Mouse (Mus musculus) neural tube, embryonic 14.5 days (tissue): ENCODE measurements around the gene Psmg1. TPM values are rescaled to one million over a fixed set of nuclear protein-coding genes. Genes with fewer than 3 reads are reported as not detected.

Source experiments
- ATAC-seq: fragments of 200-750 bp; cut with Nextera tagmentation; 2 replicates; pipeline ENCODE4 v1.8.0; 2017; ENCODE audit warnings: low read depth, mild to moderate bottlenecking, moderate TSS enrichment, moderate library complexity
- H3K27ac ChIP-seq: fragments of 300-500 bp; sonication (generic); 2 replicates; pipeline ENCODE4 v1.5.1; 2014; ENCODE audit warnings: low read depth, mild to moderate bottlenecking, control low read depth, low read length, moderate library complexity, mixed read lengths
- H3K27me3 ChIP-seq: fragments of 300-500 bp; sonication (generic); 2 replicates; pipeline ENCODE4 v1.6.1; 2014; ENCODE audit warnings: low read length; ENCODE audit not compliant: control insufficient read depth, insufficient read depth
- H3K36me3 ChIP-seq: fragments of 300-500 bp; sonication (generic); 2 replicates; pipeline ENCODE4 v1.6.1; 2014; ENCODE audit warnings: low read length, mixed read lengths; ENCODE audit not compliant: control insufficient read depth, insufficient read depth
- H3K4me1 ChIP-seq: fragments of 300-500 bp; sonication (generic); 2 replicates; pipeline ENCODE4 v1.6.1; 2014; ENCODE audit warnings: low read length; ENCODE audit not compliant: control insufficient read depth, insufficient read depth
- H3K4me2 ChIP-seq: fragments of 300-500 bp; sonication (generic); 2 replicates; pipeline ENCODE4 v1.6.1; 2014; ENCODE audit warnings: mild to moderate bottlenecking, low read depth, low read length, control low read depth
- H3K4me3 ChIP-seq: fragments of 300-500 bp; sonication (generic); 2 replicates; pipeline ENCODE4 v1.5.1; 2014; ENCODE audit warnings: low read depth, low read length, control low read depth, mixed read lengths
- H3K9ac ChIP-seq: fragments of 300-500 bp; sonication (generic); replicated peaks from 2 replicates; pipeline ENCODE4 v1.6.1; 2014; ENCODE audit warnings: low read depth, mild to moderate bottlenecking, control low read depth, low read length, mixed read lengths
- H3K9me3 ChIP-seq: fragments of 300-500 bp; sonication (generic); 2 replicates; pipeline ENCODE4 v1.6.1; 2016; ENCODE audit warnings: low read length; ENCODE audit not compliant: control insufficient read depth
- WGBS: fragments of 180-500 bp; shearing (Covaris S2); extraction: QIAGEN DNeasy Blood & Tissue Kit; methylation state at CpG from one replicate; pipeline ENCODE4 v1.1.7; 2014; 5-methylcytosine and 5-hydroxymethylcytosine counted together
- microRNA-seq: library from miRNA; unstranded; fragments of <30 nt; microRNA quantifications from one replicate; pipeline ENCODE4, GENCODE M21; 2016
- polyA plus RNA-seq: library from polyadenylated mRNA; unstranded; fragments of >200 nt; fragmentation: Nextera tagmentation; extraction: Ambion mirVana; gene quantifications from 2 replicates; pipeline ENCODE4 v1.2.1, GENCODE M21; 2014

Gene Psmg1
- polyA plus RNA-seq, 1 experiment from 2014 or later, result 64.6 TPM

DNA sequence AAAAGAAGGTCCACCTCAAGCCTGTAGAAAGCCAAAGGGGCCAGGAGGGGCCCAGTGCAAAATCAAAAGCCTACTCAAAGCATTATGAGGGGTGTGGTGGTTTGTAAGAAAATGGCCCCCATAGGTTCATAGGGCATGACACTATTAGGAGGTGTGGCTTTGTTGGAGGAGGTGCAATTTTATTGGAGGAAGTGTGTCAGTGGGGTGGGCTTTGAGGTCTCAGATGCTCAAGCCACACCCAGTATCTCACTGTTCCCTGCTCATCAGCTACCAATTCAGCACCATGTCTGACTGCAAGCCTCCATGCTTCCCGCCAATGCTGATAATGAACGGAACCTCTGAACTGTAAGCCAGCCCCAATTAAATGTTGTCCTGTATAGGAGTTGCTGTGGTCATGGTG, 39.3 kb downstream of the Psmg1 start:
- WGBS, result 100% methylated on average over 2 of the region's 2 CpGs
- Histone ChIP-seq H3K9me3 (no peaks in the 10 kb centered on the region), H3K4me3 (no peak overlapping the region), H3K4me2 (no peak overlapping the region), H3K9ac (no peak overlapping the region), H3K27me3 (no peaks in the 10 kb centered on the region), H3K36me3 (no peaks in the 10 kb centered on the region), H3K4me1 (no peaks in the 10 kb centered on the region), H3K27ac (no peak overlapping the region)
- ATAC-seq, result no peak

GRCm38 (mm10) chr16:95945389-95946311, 45.1 kb downstream of the Psmg1 start:
- H3K27me3 ChIP-seq, result no peaks in the 10 kb centered on the region
- no peaks in the 10 kb centered on the region for H3K4me1 ChIP-seq
- no peak overlapping the region for H3K9ac ChIP-seq
- H3K4me2 ChIP-seq, result no peak overlapping the region
- ATAC-seq, result peak; percentile 51
- H3K36me3 ChIP-seq, result no peaks in the 10 kb centered on the region
- WGBS, result 32% methylated on average over 20 of the region's 20 CpGs
- H3K27ac ChIP-seq, result no peak overlapping the region
- H3K4me3 ChIP-seq, result no peak overlapping the region
- H3K9me3 ChIP-seq, result no peaks in the 10 kb centered on the region

DNA sequence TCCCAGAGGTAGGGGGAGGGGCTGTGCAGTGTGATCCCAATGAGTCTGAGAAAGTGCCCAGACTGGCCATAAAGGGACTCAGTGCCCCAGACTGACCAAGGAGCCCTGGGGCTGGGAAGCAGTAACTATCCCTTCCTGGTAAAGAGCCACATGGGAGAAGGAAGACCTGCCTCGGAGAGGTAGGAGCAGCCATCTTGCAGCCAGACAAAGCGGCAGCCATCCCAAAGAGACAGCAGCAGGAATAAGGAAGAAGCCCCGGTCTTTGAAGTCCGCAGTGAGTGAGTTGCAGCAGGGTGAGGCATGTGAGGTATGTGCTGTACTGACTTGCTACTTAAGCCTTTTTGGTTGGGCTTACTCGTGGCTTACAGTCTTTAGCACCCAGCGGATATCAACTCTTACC, 47.6 kb downstream of the Psmg1 start:
- H3K9ac ChIP-seq, result no peak overlapping the region
- no peaks in the 10 kb centered on the region for H3K9me3 ChIP-seq
- 85% methylated on average over 6 of the region's 6 CpGs for WGBS
- no peak overlapping the region for H3K4me2 ChIP-seq
- ATAC-seq, result no peak
- H3K36me3 ChIP-seq, result no peaks in the 10 kb centered on the region
- no peaks in the 10 kb centered on the region for H3K4me1 ChIP-seq
- no peak overlapping the region for H3K4me3 ChIP-seq
- no peaks in the 10 kb centered on the region for H3K27me3 ChIP-seq
- no peak overlapping the region for H3K27ac ChIP-seq

GRCm38 (mm10) chr16:95941575-95941974, 49.2 kb downstream of the Psmg1 start:
- no peak for ATAC-seq
- no peak overlapping the region for H3K4me3 ChIP-seq
- H3K27me3 ChIP-seq, result no peaks in the 10 kb centered on the region
- WGBS, result 89% methylated on average over 5 of the region's 5 CpGs
- no peak overlapping the region for H3K27ac ChIP-seq
- H3K4me1 ChIP-seq, result no peaks in the 10 kb centered on the region
- H3K4me2 ChIP-seq, result no peak overlapping the region
- H3K9ac ChIP-seq, result no peak overlapping the region
- no peaks in the 10 kb centered on the region; the same call in 1 of the 2 replicates for H3K9me3 ChIP-seq
- no peaks in the 10 kb centered on the region for H3K36me3 ChIP-seq

DNA sequence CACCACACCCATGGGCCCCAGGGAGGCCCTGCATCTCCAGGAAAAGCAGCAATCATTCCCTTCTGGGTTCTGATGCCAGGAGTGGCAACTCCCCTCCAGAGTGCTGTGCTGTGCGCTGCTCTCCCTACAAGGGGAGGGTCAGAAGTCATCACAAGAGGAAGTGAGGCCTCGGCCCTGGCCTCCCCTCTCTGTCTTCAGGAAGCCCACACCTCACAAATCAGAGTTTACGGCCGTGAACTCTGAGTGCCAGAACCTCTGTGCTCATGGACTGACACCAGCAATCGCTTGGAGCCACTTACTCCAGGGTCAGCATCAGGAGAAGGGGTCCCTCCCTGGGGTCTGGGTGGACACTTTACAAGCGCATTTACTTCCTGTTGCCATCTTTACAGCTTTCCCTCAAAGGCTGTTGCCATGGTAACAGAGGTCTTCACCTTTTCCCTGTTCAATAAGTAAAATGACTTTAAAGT, 55.2 kb downstream of the Psmg1 start:
- no peak for ATAC-seq
- Histone ChIP-seq H3K9ac (no peak overlapping the region), H3K27me3 (no peaks in the 10 kb centered on the region), H3K4me1 (no peaks in the 10 kb centered on the region), H3K4me3 (no peak overlapping the region), H3K36me3 (no peaks in the 10 kb centered on the region), H3K27ac (no peak overlapping the region), H3K4me2 (no peak overlapping the region), H3K9me3 (no peaks in the 10 kb centered on the region; the same call in 1 of the 2 replicates)
- 19% methylated on average over 6 of the region's 6 CpGs for WGBS

DNA sequence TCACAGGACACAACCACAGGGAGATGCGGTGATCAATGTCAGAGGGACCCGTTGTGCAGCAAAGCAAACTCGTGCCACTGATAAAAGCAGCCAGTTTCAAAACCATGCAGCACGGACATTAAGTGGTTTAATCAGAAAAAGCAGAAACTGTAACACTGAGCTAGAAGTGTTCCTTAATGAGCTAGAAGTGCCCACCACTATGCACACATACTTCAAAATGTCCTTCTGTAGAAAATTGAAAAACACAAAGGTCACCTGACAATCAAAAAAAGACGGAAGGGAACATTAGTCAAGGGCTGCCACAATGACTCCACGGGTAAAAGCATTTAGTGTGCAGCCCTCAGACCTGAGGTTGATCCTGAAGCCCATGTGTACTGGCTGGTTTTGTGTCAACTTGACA, 57.9 kb downstream of the Psmg1 start:
- 80% methylated on average over 6 of the region's 6 CpGs for WGBS
- no peaks in the 10 kb centered on the region; the same call in 1 of the 2 replicates for H3K9me3 ChIP-seq
- no peak overlapping the region for H3K27ac ChIP-seq
- H3K4me2 ChIP-seq, result no peak overlapping the region
- no peak for ATAC-seq
- H3K9ac ChIP-seq, result no peak overlapping the region
- no peaks in the 10 kb centered on the region for H3K36me3 ChIP-seq
- H3K27me3 ChIP-seq, result no peaks in the 10 kb centered on the region
- H3K4me3 ChIP-seq, result no peak overlapping the region
- no peaks in the 10 kb centered on the region for H3K4me1 ChIP-seq

DNA sequence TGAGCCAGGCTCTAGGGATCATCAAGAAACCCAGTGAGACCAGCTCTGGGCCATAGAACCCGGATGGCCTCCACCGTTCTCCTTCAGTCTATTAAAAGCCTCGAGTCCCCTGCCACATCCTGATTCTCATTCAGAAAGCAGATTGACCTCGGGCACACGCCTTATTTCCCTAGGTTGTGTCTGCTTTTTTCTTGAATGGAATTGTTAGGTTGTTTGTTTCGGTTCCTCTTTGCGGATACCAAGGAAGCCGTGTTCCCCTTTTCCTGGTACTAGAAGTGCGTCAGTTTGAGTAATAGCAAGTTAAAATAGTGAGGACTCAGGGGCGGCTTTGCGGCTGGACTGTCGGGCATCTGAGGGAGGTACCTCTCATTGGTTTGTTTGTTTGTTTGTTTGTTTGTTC, 59.3 kb downstream of the Psmg1 start:
- H3K27me3 ChIP-seq, result no peaks in the 10 kb centered on the region
- H3K36me3 ChIP-seq, result no peaks in the 10 kb centered on the region
- H3K4me1 ChIP-seq, result no peaks in the 10 kb centered on the region
- 89% methylated on average over 12 of the region's 12 CpGs for WGBS
- no peak for ATAC-seq
- H3K9ac ChIP-seq, result no peak overlapping the region
- H3K9me3 ChIP-seq, result no peaks in the 10 kb centered on the region
- no peak overlapping the region for H3K4me3 ChIP-seq
- no peak overlapping the region for H3K4me2 ChIP-seq
- no peak overlapping the region for H3K27ac ChIP-seq

Small RNAs within 50 kb of the gene (microRNA-seq; reads per million reads assigned to microRNA genes)
- not detected for gene Gm27833

Other genes starting within 250 kb of the Psmg1 start
- 310 and 332 TPM in 2 replicates for gene Brwd1, start 91.6 kb upstream of the Psmg1 start, polyA plus RNA-seq
- gene Hmgn1, start 136.8 kb upstream of the Psmg1 start, polyA plus RNA-seq, result 255 and 354 TPM in 2 replicates
- 202 and 228 TPM in 2 replicates for gene Wrb, start 154.4 kb upstream of the Psmg1 start, polyA plus RNA-seq
- 2.0 and 2.1 TPM in 2 replicates for gene Lca5l, start 201.3 kb upstream of the Psmg1 start, polyA plus RNA-seq
- gene Sh3bgr, start 209.5 kb upstream of the Psmg1 start, polyA plus RNA-seq, result 1.4 and 1.8 TPM in 2 replicates
- gene B3galt5, start 244.8 kb upstream of the Psmg1 start, polyA plus RNA-seq, result 5.7 and 7.6 TPM in 2 replicates